Mouse (Mus musculus) liver, embryonic 15.5 days (tissue): ENCODE results near the gene Mllt6. TPM values are rescaled to one million over a fixed set of nuclear protein-coding genes. Genes with fewer than 3 reads are reported as not detected.
"Not testable (repeated sequence)": the region's sequence is repeated elsewhere in the genome, so short reads cannot be mapped to it uniquely, and the experiment has no call there.

ENCODE experiments used
- ATAC-seq: fragments of 200-750 bp; cut with Nextera tagmentation; 2 replicates; pipeline ENCODE4 v1.8.0; 2017; ENCODE audit warnings: moderate number of reproducible peaks, mild to moderate bottlenecking, moderate library complexity; ENCODE audit not compliant: insufficient read depth
- H3K27ac ChIP-seq: fragments of 300-500 bp; sonication (generic); replicated peaks from 2 replicates; pipeline ENCODE4 v1.5.1; 2015; ENCODE audit warnings: mild to moderate bottlenecking, inconsistent platforms
- H3K27me3 ChIP-seq: fragments of 300-500 bp; sonication (generic); 2 replicates; pipeline ENCODE4 v1.6.1; 2015; ENCODE audit warnings: mild to moderate bottlenecking, inconsistent platforms
- H3K36me3 ChIP-seq: fragments of 300-500 bp; sonication (generic); replicated peaks from 2 replicates; pipeline ENCODE4 v1.6.1; 2015; ENCODE audit warnings: moderate library complexity, mild to moderate bottlenecking, inconsistent platforms
- H3K4me1 ChIP-seq: fragments of 300-500 bp; sonication (generic); replicated peaks from 2 replicates; pipeline ENCODE4 v1.6.1; 2015; ENCODE audit warnings: inconsistent platforms
- H3K4me2 ChIP-seq: fragments of 300-500 bp; sonication (generic); 2 replicates; pipeline ENCODE4 v1.6.1; 2015; ENCODE audit warnings: moderate library complexity, mild to moderate bottlenecking, inconsistent platforms
- H3K4me3 ChIP-seq: fragments of 300-500 bp; sonication (generic); replicated peaks from 2 replicates; pipeline ENCODE4 v1.5.1; 2015; ENCODE audit warnings: mild to moderate bottlenecking, inconsistent platforms
- H3K9ac ChIP-seq: fragments of 300-500 bp; sonication (generic); 2 replicates; pipeline ENCODE4 v1.6.1; 2015; ENCODE audit warnings: moderate library complexity, mild to moderate bottlenecking, inconsistent platforms
- H3K9me3 ChIP-seq: fragments of 300-500 bp; sonication (generic); replicated peaks from 2 replicates; pipeline ENCODE4 v1.6.1; 2016; ENCODE audit warnings: inconsistent platforms
- WGBS: fragments of 180-500 bp; shearing (Covaris S2); methylation state at CpG from one replicate; pipeline ENCODE4 v1.1.7; 2015; ENCODE audit warnings: mixed read lengths; ENCODE audit not compliant: insufficient replicate concordance; 5-methylcytosine and 5-hydroxymethylcytosine counted together
- microRNA-seq: library from miRNA; unstranded; fragments of <30 nt; microRNA quantifications from one replicate; pipeline ENCODE4, GENCODE M21; 2016
- polyA plus RNA-seq: library from polyadenylated mRNA; unstranded; fragments of >200 nt; fragmentation: Nextera tagmentation; extraction: Ambion mirVana; gene quantifications from 2 replicates; pipeline ENCODE4 v1.2.1, GENCODE M21; 2015

Mllt6 gene
- polyA plus RNA-seq, 1 experiment from 2014 or later, result 0.20 TPM

DNA sequence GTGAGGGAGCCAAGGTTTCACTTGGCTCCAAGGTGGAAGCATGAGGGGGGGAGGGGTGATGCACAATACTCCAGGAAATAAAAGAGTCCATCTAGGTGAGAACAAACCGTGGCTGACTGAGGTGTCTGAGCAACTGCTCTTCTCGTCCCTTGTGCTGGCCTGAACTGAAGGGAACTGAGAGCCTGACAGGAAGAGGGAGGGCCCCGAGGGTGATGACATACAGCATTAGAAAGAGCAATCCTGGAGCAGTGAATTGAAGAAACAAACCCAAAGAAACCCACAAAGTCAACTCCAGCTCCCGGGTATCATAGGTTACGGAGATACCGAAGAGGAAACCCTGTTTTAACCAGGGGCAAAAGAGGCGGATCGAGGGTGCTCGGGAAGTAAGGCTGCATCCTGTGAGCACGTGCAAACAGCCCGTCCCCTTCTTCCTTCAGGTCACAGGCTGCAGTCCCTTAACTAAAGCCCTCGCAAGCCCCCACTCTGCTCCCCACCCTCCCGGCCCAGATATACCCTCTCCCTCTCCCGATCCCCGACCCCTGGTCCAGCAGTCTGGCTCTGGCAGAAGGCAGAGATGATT, 55.2 kb downstream of the Mllt6 start:
- ATAC-seq, result no peak
- peak overlapping the region; percentile 68 for H3K27ac ChIP-seq
- 44% methylated on average over 15 of the region's 15 CpGs for WGBS

DNA sequence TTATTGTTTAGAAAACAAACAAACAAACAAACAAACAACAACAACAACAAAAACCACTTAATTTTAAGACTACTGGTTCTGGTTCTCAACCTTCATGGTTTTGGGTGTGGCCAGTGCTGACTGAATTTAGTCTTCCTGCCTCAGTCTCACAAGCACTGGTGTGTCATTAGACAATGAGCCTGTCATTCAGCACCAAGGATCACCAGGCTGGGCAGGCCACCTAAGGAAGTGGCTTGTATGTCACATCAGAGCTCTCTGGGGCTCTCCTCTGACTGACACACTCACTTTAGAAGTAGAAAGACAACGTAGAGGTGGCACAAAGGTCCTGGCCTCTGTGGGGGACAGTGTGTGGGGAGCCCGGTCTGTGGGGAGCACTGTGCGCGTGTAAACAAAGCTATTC, 55.8 kb downstream of the Mllt6 start:
- no peaks in the 10 kb centered on the region for H3K27me3 ChIP-seq
- no peak overlapping the region for H3K4me2 ChIP-seq
- WGBS, result 62% methylated on average over 4 of the region's 4 CpGs

More for the DNA sequence above, 55.2 kb downstream of the Mllt6 start:
- Histone ChIP-seq H3K9ac (no peak overlapping the region), H3K4me3 (no peak overlapping the region), H3K4me2 (peak overlapping the region; percentile 25), H3K4me1 (peaks cover 9% of the 10 kb centered on the region), H3K36me3 (peaks cover 56% of the 10 kb centered on the region), H3K9me3 (no peaks in the 10 kb centered on the region), H3K27me3 (no peaks in the 10 kb centered on the region)

DNA sequence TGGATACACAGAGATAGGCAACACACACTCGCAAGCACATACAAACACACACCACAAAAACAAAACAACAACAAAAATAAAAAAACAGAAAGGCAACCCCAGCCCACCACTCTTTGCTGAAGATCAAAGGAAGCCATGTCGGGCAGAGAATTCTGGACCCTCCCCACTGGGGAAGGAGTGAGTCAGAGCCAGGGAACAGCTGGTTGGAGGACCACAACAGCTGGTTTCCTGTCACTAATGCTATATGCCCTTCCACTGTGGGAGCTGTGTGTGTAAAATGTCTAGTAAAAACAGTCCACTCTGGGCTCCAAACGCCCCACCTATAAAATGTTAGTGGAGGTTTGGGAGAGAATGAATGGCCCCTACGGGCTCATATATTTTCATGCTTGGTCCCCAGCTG, 58.1 kb downstream of the Mllt6 start:
- 67% methylated on average over 4 of the region's 4 CpGs for WGBS
- Histone ChIP-seq H3K27me3 (no peaks in the 10 kb centered on the region), H3K4me3 (no peak overlapping the region), H3K9ac (no peak overlapping the region), H3K4me1 (peaks cover 5% of the 10 kb centered on the region; the same call in 1 of the 2 replicates), H3K9me3 (no peaks in the 10 kb centered on the region), H3K27ac (no peak overlapping the region), H3K4me2 (no peak overlapping the region), H3K36me3 (peaks cover 64% of the 10 kb centered on the region)
- no peak for ATAC-seq

More for the DNA sequence above, 55.8 kb downstream of the Mllt6 start:
- Histone ChIP-seq H3K27ac (peak overlapping the region; percentile 68), H3K4me1 (peaks cover 9% of the 10 kb centered on the region), H3K9ac (no peak overlapping the region), H3K9me3 (no peaks in the 10 kb centered on the region), H3K4me3 (no peak overlapping the region), H3K36me3 (peaks cover 55% of the 10 kb centered on the region)
- ATAC-seq, result no peak

DNA sequence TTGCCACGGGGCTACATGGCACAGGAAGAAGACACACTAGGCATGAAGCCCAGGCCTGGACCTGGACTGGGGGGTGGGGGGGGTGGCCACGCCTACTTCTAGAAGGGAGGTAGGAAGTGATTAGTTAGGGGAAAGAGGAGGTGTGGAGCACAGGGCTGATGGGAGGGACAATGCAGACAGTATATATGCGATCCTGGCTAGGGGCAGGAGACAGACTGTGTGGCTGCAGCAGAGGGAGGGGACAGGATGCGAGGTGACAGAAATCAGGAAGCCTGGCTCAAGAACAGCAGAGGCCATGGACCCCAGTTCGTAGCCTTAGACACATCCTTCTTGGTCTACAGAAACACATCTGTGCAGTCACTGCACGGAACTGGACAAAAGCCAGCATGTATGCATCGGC, 60.5 kb downstream of the Mllt6 start:
- no peak overlapping the region for H3K4me3 ChIP-seq
- H3K9me3 ChIP-seq, result no peaks in the 10 kb centered on the region
- no peak overlapping the region for H3K4me2 ChIP-seq
- no peaks in the 10 kb centered on the region for H3K27me3 ChIP-seq
- WGBS, result 44% methylated on average over 7 of the region's 7 CpGs
- no peak overlapping the region for H3K9ac ChIP-seq
- peaks cover 9% of the 10 kb centered on the region; the same call in 1 of the 2 replicates for H3K4me1 ChIP-seq
- H3K27ac ChIP-seq, result no peak overlapping the region
- ATAC-seq, result 0 out of 2 replicates have a peak, but pooled peaks have one; percentile 19
- H3K36me3 ChIP-seq, result peaks cover 75% of the 10 kb centered on the region

DNA sequence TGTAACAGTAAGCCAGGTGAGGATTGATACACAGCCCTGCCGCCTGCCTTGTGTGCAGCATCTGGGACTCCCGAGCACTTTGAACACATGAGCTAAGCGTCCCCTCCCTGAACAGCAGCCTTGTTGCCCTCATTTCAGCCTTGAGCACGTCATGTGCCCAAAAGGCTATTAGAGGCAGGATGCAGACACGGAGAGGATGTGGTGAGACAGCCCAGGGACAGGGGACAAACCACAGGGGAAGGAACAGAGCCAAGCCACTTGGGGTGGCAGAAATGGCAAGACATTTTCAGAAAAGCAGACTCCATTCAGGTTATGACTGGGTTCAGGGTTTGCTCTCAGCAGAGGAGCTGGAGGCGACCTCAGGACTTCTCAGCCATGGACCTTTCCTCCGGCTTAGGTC, 65.1 kb downstream of the Mllt6 start:
- 0 out of 2 replicates have a peak overlapping the region, but pooled peaks have one; percentile 1 for H3K27ac ChIP-seq
- ATAC-seq, result no peak
- WGBS, result 49% methylated on average over 7 of the region's 7 CpGs
- H3K9ac ChIP-seq, result no peak overlapping the region
- 0 out of 2 replicates have a peak overlapping the region, but pooled peaks have one; percentile 6 for H3K4me2 ChIP-seq
- H3K4me1 ChIP-seq, result 0 out of 2 replicates have a peak, but pooled peaks cover 4% of the 10 kb centered on the region
- no peaks in the 10 kb centered on the region for H3K9me3 ChIP-seq
- H3K36me3 ChIP-seq, result peaks cover 67% of the 10 kb centered on the region
- H3K27me3 ChIP-seq, result no peaks in the 10 kb centered on the region
- H3K4me3 ChIP-seq, result no peak overlapping the region

DNA sequence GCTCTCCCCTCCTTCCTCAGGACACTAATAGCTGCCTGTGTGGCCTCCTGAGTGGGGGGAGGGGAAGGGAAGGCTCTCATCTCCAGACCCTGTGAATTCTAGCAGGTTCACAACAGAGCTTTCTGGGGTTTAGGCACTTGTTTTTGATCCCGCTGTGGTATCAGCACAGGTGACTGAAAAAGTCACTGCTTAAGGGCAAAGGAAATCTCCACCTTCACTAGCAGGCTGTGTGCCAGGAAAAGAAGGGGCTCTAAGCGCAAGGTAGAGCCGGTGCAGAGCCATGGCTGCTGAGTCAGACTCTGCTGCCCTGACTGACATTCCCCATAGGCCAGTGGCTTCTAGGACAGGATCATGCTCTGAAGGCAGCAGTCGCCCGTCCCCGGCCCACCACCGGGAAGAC, 65.5 kb downstream of the Mllt6 start:
- WGBS, result 58% methylated on average over 7 of the region's 7 CpGs
- H3K36me3 ChIP-seq, result peaks cover 65% of the 10 kb centered on the region
- ATAC-seq, result no peak

DNA sequence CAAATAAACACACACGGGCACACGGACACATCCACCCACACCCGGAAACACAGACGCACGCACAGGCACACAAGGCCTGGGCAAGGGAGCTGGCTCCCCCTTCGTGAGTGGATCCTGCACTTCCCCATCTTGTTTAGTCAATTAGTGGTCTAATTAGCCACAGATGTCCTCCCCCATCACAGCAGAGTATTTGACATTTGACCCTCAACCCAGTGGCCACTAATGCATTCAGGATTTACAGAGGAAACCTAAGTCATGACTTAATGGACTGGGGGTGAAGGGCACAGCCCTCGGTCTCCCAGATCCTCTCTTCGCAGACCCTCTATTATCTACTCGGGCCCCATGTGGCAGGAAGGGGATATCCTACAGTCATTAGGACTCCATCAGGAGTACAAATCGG, 70.5 kb downstream of the Mllt6 start:
- no peaks in the 10 kb centered on the region for H3K27me3 ChIP-seq
- H3K36me3 ChIP-seq, result peaks cover 35% of the 10 kb centered on the region
- H3K9me3 ChIP-seq, result no peaks in the 10 kb centered on the region
- no peak overlapping the region for H3K9ac ChIP-seq
- 40% methylated on average over 10 of the region's 10 CpGs for WGBS
- no peak overlapping the region for H3K4me3 ChIP-seq
- H3K4me2 ChIP-seq, result no peak overlapping the region
- ATAC-seq, result no peak
- no peak overlapping the region for H3K27ac ChIP-seq
- no peaks in the 10 kb centered on the region for H3K4me1 ChIP-seq

More for the DNA sequence above, 65.5 kb downstream of the Mllt6 start:
- H3K4me1 ChIP-seq, result 0 out of 2 replicates have a peak, but pooled peaks cover 4% of the 10 kb centered on the region
- H3K9me3 ChIP-seq, result no peaks in the 10 kb centered on the region
- H3K27me3 ChIP-seq, result no peaks in the 10 kb centered on the region
- H3K9ac ChIP-seq, result no peak overlapping the region
- no peak overlapping the region for H3K4me3 ChIP-seq
- 0 out of 2 replicates have a peak overlapping the region, but pooled peaks have one; percentile 6 for H3K4me2 ChIP-seq
- 0 out of 2 replicates have a peak overlapping the region, but pooled peaks have one; percentile 1 for H3K27ac ChIP-seq

DNA sequence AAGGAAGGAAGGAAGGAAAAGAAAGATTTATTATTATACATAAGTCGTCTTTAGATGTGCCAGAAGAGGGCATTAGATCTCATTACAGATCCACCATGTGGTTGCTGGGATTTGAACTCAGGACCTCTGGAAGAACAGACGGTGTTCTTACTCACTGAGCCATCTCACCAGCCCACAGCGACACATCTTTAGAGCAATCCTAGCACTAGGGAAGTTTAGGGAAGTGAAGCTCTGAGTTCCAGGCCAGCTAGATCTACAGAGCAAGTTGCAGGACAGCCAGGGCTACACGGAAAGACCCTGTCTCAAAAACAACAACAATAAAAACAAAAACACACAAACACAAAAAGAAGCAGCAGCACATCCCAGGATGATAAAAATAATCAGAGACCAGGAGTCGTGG, 71.6 kb downstream of the Mllt6 start:
- H3K4me3 ChIP-seq, ATAC-seq, H3K9me3 ChIP-seq, H3K4me1 ChIP-seq, H3K9ac ChIP-seq, H3K27ac ChIP-seq, H3K4me2 ChIP-seq, H3K27me3 ChIP-seq: not testable (repeated sequence)
- peaks cover 28% of the 10 kb centered on the region for H3K36me3 ChIP-seq
- 58% methylated on average over 5 of the region's 5 CpGs for WGBS

Small RNAs within 50 kb of the gene (microRNA-seq; reads per million reads assigned to microRNA genes)
- gene Gm24158 (not detected), gene Mir6927 (not detected)

Other genes with a start within 250 kb of the Mllt6 start
- gene Arhgap23, start 247.9 kb upstream of the Mllt6 start, polyA plus RNA-seq, result 6.6 and 9.4 TPM in 2 replicates
- 0.39 and 0.61 TPM in 2 replicates for gene 4933428G20Rik, start 163.1 kb upstream of the Mllt6 start, polyA plus RNA-seq
- gene Srcin1, start 87.2 kb upstream of the Mllt6 start, polyA plus RNA-seq, result 0.02 TPM in 1 of 2 replicates, not detected in the other
- gene Epop, start 33.7 kb upstream of the Mllt6 start, polyA plus RNA-seq, result 0.39 and 0.40 TPM in 2 replicates
- gene Cisd3, start 22.4 kb downstream of the Mllt6 start, polyA plus RNA-seq, result 11.4 and 12.3 TPM in 2 replicates
- gene Pcgf2, start 37.1 kb downstream of the Mllt6 start, polyA plus RNA-seq, result 1.4 and 2.7 TPM in 2 replicates
- gene Psmb3, start 40.0 kb downstream of the Mllt6 start, polyA plus RNA-seq, result 236 and 247 TPM in 2 replicates
- 0.48 and 0.54 TPM in 2 replicates for gene Pip4k2b, start 81.3 kb downstream of the Mllt6 start, polyA plus RNA-seq
- gene Cwc25, start 103.1 kb downstream of the Mllt6 start, polyA plus RNA-seq, result 5.4 and 5.8 TPM in 2 replicates
- not detected in 2 replicates for gene 1700001P01Rik, start 112.5 kb downstream of the Mllt6 start, polyA plus RNA-seq
- 185 and 242 TPM in 2 replicates for gene Rpl23, start 119.0 kb downstream of the Mllt6 start, polyA plus RNA-seq
- 31.4 and 36.7 TPM in 2 replicates for gene Lasp1, start 135.6 kb downstream of the Mllt6 start, polyA plus RNA-seq
- gene B230217C12Rik, start 177.4 kb downstream of the Mllt6 start, polyA plus RNA-seq, result 0.30 and 0.39 TPM in 2 replicates
- gene Fbxo47, start 220.7 kb downstream of the Mllt6 start, polyA plus RNA-seq, result 0.40 and 0.44 TPM in 2 replicates